Mouse (Mus musculus) limb, embryonic 11.5 days (tissue): ENCODE data around the gene Esyt1. TPM values are rescaled to one million over a fixed set of nuclear protein-coding genes. Genes with fewer than 3 reads are reported as not detected.
"Not testable (repeated sequence)": the region's sequence is repeated elsewhere in the genome, so short reads cannot be mapped to it uniquely, and the experiment has no call there.

Experiments used
- ATAC-seq: fragments of 200-750 bp; cut with Nextera tagmentation; 2 replicates; pipeline ENCODE4 v1.8.0; 2017; ENCODE audit warnings: low read depth; ENCODE audit not compliant: insufficient number of reproducible peaks, low FRiP score, low TSS enrichment
- DNase-seq: peaks from one replicate; pipeline ENCODE4 v3.0.0-alpha.2; 2015; ENCODE audit warnings: low spot score
- H3K27ac ChIP-seq: fragments of 300-500 bp; sonication (generic); replicated peaks from 2 replicates; pipeline ENCODE4 v1.5.1; 2014; ENCODE audit warnings: low read depth, mild to moderate bottlenecking, low read length
- H3K27me3 ChIP-seq: fragments of 300-500 bp; sonication (generic); 2 replicates; pipeline ENCODE4 v1.6.1; 2014; ENCODE audit warnings: mild to moderate bottlenecking, low read length, mixed read lengths; ENCODE audit not compliant: control insufficient read depth, insufficient read depth
- H3K36me3 ChIP-seq: fragments of 300-500 bp; sonication (generic); 2 replicates; pipeline ENCODE4 v1.6.1; 2014; ENCODE audit warnings: mild to moderate bottlenecking, low read length, moderate library complexity, mixed read lengths; ENCODE audit not compliant: control insufficient read depth, insufficient read depth
- H3K4me1 ChIP-seq: fragments of 300-500 bp; sonication (generic); 2 replicates; pipeline ENCODE4 v1.6.1; 2014; ENCODE audit warnings: low read length, mixed read lengths; ENCODE audit not compliant: control insufficient read depth, insufficient read depth
- H3K4me2 ChIP-seq: fragments of 300-500 bp; sonication (generic); 2 replicates; pipeline ENCODE4 v1.6.1; 2014; ENCODE audit warnings: low read depth, mild to moderate bottlenecking, moderate library complexity; ENCODE audit not compliant: severe bottlenecking
- H3K4me3 ChIP-seq: fragments of 300-500 bp; sonication (generic); 2 replicates; pipeline ENCODE4 v1.5.1; 2014; ENCODE audit warnings: low read depth, low read length
- H3K9ac ChIP-seq: fragments of 300-500 bp; sonication (generic); 2 replicates; pipeline ENCODE4 v1.6.1; 2014; ENCODE audit warnings: mild to moderate bottlenecking, low read length
- H3K9me3 ChIP-seq: fragments of 300-500 bp; sonication (generic); 2 replicates; pipeline ENCODE4 v1.6.1; 2016; ENCODE audit warnings: low read length; ENCODE audit not compliant: control insufficient read depth
- WGBS: fragments of 180-500 bp; shearing (Covaris S2); extraction: QIAGEN DNeasy Blood & Tissue Kit; methylation state at CpG from one replicate; pipeline ENCODE4 v1.1.7; 2014; 5-methylcytosine and 5-hydroxymethylcytosine counted together
- polyA plus RNA-seq: library from polyadenylated mRNA; unstranded; fragments of >200 nt; fragmentation: Nextera tagmentation; extraction: Ambion mirVana; gene quantifications from 2 replicates; pipeline ENCODE4 v1.2.1, GENCODE M21; 2014

Gene Esyt1
- polyA plus RNA-seq, 1 experiment from 2014 or later = 7.6 TPM

- not testable (repeated sequence) for H3K36me3 ChIP-seq, H3K9me3 ChIP-seq, H3K27me3 ChIP-seq, H3K4me2 ChIP-seq, H3K27ac ChIP-seq, H3K4me1 ChIP-seq, H3K9ac ChIP-seq, ATAC-seq, H3K4me3 ChIP-seq, DNase-seq
- WGBS = 91% methylated on average over 11 of the region's 11 CpGs
Observed at GRCm38 (mm10) chr10:128550144-128550823, 24.6 kb upstream of the Esyt1 start.

DNA sequence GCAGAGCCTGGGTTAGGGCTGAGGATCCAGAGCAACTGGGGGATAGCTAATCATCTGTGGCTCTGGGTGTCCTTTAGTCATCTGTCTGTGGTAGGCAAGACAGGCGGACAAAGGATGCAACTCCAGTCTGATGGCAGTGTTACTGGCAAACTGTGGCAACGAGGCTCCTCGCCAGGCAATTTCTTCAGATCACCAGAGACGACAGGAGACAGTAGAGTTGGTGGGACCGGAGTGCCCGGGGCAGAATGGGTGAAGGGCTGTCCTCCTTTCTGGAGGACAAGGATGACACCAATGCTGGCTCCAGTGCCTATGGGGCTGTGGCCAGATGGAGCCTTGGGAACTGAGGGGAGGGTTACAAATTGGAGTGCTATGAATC lies 24.0 kb upstream of the Esyt1 start:
- H3K27me3 ChIP-seq, ATAC-seq, H3K36me3 ChIP-seq, H3K9me3 ChIP-seq, H3K4me1 ChIP-seq, H3K4me3 ChIP-seq, H3K4me2 ChIP-seq, H3K9ac ChIP-seq, H3K27ac ChIP-seq: not testable (repeated sequence)
- DNase-seq = peak; percentile 28
- 74% methylated on average over 6 of the region's 6 CpGs for WGBS

GRCm38 (mm10) chr10:128548947-128549681 lies 23.4 kb upstream of the Esyt1 start, which contains the start of gene Rpl41:
Rpl41 (minus strand) TSS chr10:128549305.
- DNase-seq (peak; percentile 95), ATAC-seq (peak; percentile 90)
- H3K27me3 ChIP-seq = no peaks in the 10 kb centered on the region
- H3K4me1 ChIP-seq = 0 out of 2 replicates have a peak, but pooled peaks cover 4% of the 10 kb centered on the region
- H3K27ac ChIP-seq = peak within 1 kb of the TSS; percentile 89
- H3K4me3 ChIP-seq = peak within 1 kb of the TSS; percentile 69
- peaks cover 10% of the 10 kb centered on the region for H3K36me3 ChIP-seq
- under 1% methylated on average over 31 of the region's 31 CpGs for WGBS
- no peaks in the 10 kb centered on the region for H3K9me3 ChIP-seq
- H3K4me2 ChIP-seq = peak within 1 kb of the TSS; percentile 80
- H3K9ac ChIP-seq = peak within 1 kb of the TSS; percentile 95

GRCm38 (mm10) chr10:128548051-128548791 lies 22.6 kb upstream of the Esyt1 start:
- H3K9me3 ChIP-seq, H3K27me3 ChIP-seq, ATAC-seq, H3K4me1 ChIP-seq, DNase-seq: not testable (repeated sequence)
- H3K27ac ChIP-seq = peak overlapping the region; percentile 89
- H3K4me3 ChIP-seq = peak overlapping the region; percentile 69
- H3K4me2 ChIP-seq = peak overlapping the region; percentile 80
- WGBS = under 1% methylated on average over 27 of the region's 30 CpGs
- peaks cover 17% of the 10 kb centered on the region for H3K36me3 ChIP-seq
- peak overlapping the region; percentile 95 for H3K9ac ChIP-seq

- Histone ChIP-seq H3K9me3 (no peaks in the 10 kb centered on the region), H3K27ac (peak within 1 kb of the TSS; percentile 89), H3K9ac (peak within 1 kb of the TSS; percentile 95), H3K36me3 (peaks cover 18% of the 10 kb centered on the region), H3K4me1 (0 out of 2 replicates have a peak, but pooled peaks cover 4% of the 10 kb centered on the region), H3K4me2 (peak within 1 kb of the TSS; percentile 80), H3K4me3 (peak within 1 kb of the TSS; percentile 69), H3K27me3 (no peaks in the 10 kb centered on the region)
- ATAC-seq (peak; percentile 89), DNase-seq (peak; percentile 93)
- under 1% methylated on average over 48 of the region's 50 CpGs for WGBS
Observed at GRCm38 (mm10) chr10:128547361-128548032, 21.8 kb upstream of the Esyt1 start, which contains the start of gene Zc3h10. Zc3h10 (minus strand) TSS chr10:128547774.

GRCm38 (mm10) chr10:128546787-128547186 lies 21.1 kb upstream of the Esyt1 start:
- WGBS = 27% methylated on average over 7 of the region's 7 CpGs

GRCm38 (mm10) chr10:128546361-128546760 lies 20.7 kb upstream of the Esyt1 start:
- DNase-seq (peak; percentile 31), ATAC-seq (no peak)
- Histone ChIP-seq H3K36me3 (peaks cover 20% of the 10 kb centered on the region), H3K9me3 (no peaks in the 10 kb centered on the region), H3K4me2 (peak overlapping the region; percentile 80), H3K4me1 (0 out of 2 replicates have a peak, but pooled peaks cover 4% of the 10 kb centered on the region), H3K27ac (no peak overlapping the region), H3K4me3 (peak overlapping the region; percentile 69), H3K9ac (no peak overlapping the region), H3K27me3 (no peaks in the 10 kb centered on the region)
- 15% methylated on average over 4 of the region's 4 CpGs for WGBS

More at GRCm38 (mm10) chr10:128546787-128547186, 21.1 kb upstream of the Esyt1 start:
- H3K36me3 ChIP-seq = peaks cover 20% of the 10 kb centered on the region
- ATAC-seq = no peak
- no peaks in the 10 kb centered on the region for H3K27me3 ChIP-seq
- peak overlapping the region; percentile 64; the same call in 1 of the 2 replicates for H3K9ac ChIP-seq
- H3K9me3 ChIP-seq = no peaks in the 10 kb centered on the region
- peak overlapping the region; percentile 80 for H3K4me2 ChIP-seq
- 0 out of 2 replicates have a peak, but pooled peaks cover 4% of the 10 kb centered on the region for H3K4me1 ChIP-seq
- no peak for DNase-seq
- peak overlapping the region; percentile 82 for H3K27ac ChIP-seq
- H3K4me3 ChIP-seq = peak overlapping the region; percentile 69

DNA sequence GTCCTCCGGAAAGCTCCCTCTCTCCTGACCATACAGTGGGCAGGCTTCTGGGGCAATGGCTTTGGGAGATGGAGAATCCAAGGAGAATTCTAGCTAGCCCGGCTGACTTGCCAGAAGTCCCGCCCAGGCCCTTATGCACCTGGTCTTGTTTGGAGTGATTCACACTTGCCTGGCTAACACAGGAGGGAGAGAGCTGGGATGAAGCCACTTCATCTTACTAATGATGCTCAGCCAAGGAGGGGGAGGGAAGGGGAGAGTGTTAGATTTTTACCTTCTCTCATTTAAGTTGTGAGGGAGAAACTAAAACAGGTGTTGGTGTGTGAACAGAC lies 19.9 kb upstream of the Esyt1 start:
- ATAC-seq = no peak
- 88% methylated on average over 3 of the region's 3 CpGs for WGBS
- Histone ChIP-seq H3K4me3 (no peak overlapping the region), H3K9ac (no peak overlapping the region), H3K9me3 (no peaks in the 10 kb centered on the region), H3K4me1 (0 out of 2 replicates have a peak, but pooled peaks cover 4% of the 10 kb centered on the region), H3K36me3 (peaks cover 20% of the 10 kb centered on the region), H3K27me3 (no peaks in the 10 kb centered on the region), H3K27ac (no peak overlapping the region), H3K4me2 (no peak overlapping the region)
- DNase-seq = no peak
